Mouse (Mus musculus) midbrain, postnatal 0 days (tissue): ENCODE measurements around the gene Sdcbp2. TPM values are rescaled to one million over a fixed set of nuclear protein-coding genes. Genes with fewer than 3 reads are reported as not detected.

ENCODE experiments used
- ATAC-seq: fragments of 200-750 bp; cut with Nextera tagmentation; 2 replicates; pipeline ENCODE4 v1.8.0; 2017; ENCODE audit warnings: moderate number of reproducible peaks, mild to moderate bottlenecking, moderate TSS enrichment, moderate library complexity; ENCODE audit not compliant: low FRiP score
- DNase-seq: peaks from one replicate; pipeline ENCODE4 v3.0.0-alpha.2; 2015; ENCODE audit warnings: low spot score
- H3K27ac ChIP-seq: fragments of 300-500 bp; sonication (generic); 2 replicates; pipeline ENCODE4 v1.5.1; 2014; ENCODE audit warnings: low read depth, mild to moderate bottlenecking, low read length, mixed read lengths
- H3K27me3 ChIP-seq: fragments of 300-500 bp; sonication (generic); 2 replicates; pipeline ENCODE4 v1.6.1; 2014; ENCODE audit warnings: low read length, control low read depth, mixed read lengths; ENCODE audit not compliant: insufficient read depth
- H3K36me3 ChIP-seq: fragments of 300-500 bp; sonication (generic); 2 replicates; pipeline ENCODE4 v1.6.1; 2014; ENCODE audit warnings: low read length, control low read depth, mixed read lengths; ENCODE audit not compliant: insufficient read depth
- H3K4me1 ChIP-seq: fragments of 300-500 bp; sonication (generic); 2 replicates; pipeline ENCODE4 v1.6.1; 2014; ENCODE audit warnings: mild to moderate bottlenecking, control low read depth, antibody characterized with exemption, low read length, mixed read lengths; ENCODE audit not compliant: insufficient read depth
- H3K4me2 ChIP-seq: fragments of 300-500 bp; sonication (generic); 2 replicates; pipeline ENCODE4 v1.6.1; 2014; ENCODE audit warnings: low read depth, mild to moderate bottlenecking, low read length, mixed read lengths; ENCODE audit not compliant: poor library complexity, severe bottlenecking
- H3K4me3 ChIP-seq: fragments of 300-500 bp; sonication (generic); 2 replicates; pipeline ENCODE4 v1.5.1; 2014; ENCODE audit warnings: low read depth, mild to moderate bottlenecking, low read length, moderate library complexity
- H3K9ac ChIP-seq: fragments of 300-500 bp; sonication (generic); replicated peaks from 2 replicates; pipeline ENCODE4 v1.6.1; 2014; ENCODE audit warnings: mild to moderate bottlenecking, low read length, moderate library complexity, mixed read lengths; ENCODE audit not compliant: poor library complexity, severe bottlenecking
- H3K9me3 ChIP-seq: fragments of 300-500 bp; sonication (generic); 2 replicates; pipeline ENCODE4 v1.6.1; 2016; ENCODE audit warnings: low read length, control low read depth
- CTCF ChIP-seq: IDR thresholded peaks from 2 replicates; pipeline ENCODE4 v1.5.1; 2016; ENCODE audit warnings: antibody characterized with exemption, mild to moderate bottlenecking
- WGBS: fragments of 180-500 bp; shearing (Covaris S2); extraction: QIAGEN DNeasy Blood & Tissue Kit; methylation state at CpG from one replicate; pipeline ENCODE4 v1.1.7; 2014; 5-methylcytosine and 5-hydroxymethylcytosine counted together
- polyA plus RNA-seq: library from polyadenylated mRNA; unstranded; fragments of >200 nt; fragmentation: Nextera tagmentation; extraction: Ambion mirVana; gene quantifications from 2 replicates; pipeline ENCODE4 v1.2.1, GENCODE M21; 2015
- total RNA-seq: library from RNA; depleted of rRNA; stranded (reverse); fragments of >200 nt; gene quantifications from 2 replicates; pipeline ENCODE4 v1.2.3, GENCODE M21; 2014; rRNA removed

Gene Sdcbp2
- total RNA-seq (0.61 TPM in 1 of 2 replicates, not detected in the other), polyA plus RNA-seq (0.93 and 1.4 TPM in 2 replicates)

- DNase-seq (no peak), ATAC-seq (no peak)
- Histone ChIP-seq H3K27me3 (no peaks in the 10 kb centered on the region), H3K4me2 (no peak within 1 kb of the TSS), H3K27ac (no peak within 1 kb of the TSS), H3K9me3 (no peaks in the 10 kb centered on the region), H3K4me3 (no peak within 1 kb of the TSS), H3K9ac (no peak within 1 kb of the TSS), H3K36me3 (no peaks in the 10 kb centered on the region), H3K4me1 (peaks cover 3% of the 10 kb centered on the region; the same call in 1 of the 2 replicates)
- TF ChIP-seq CTCF = no peak
- 74% methylated on average over 17 of the region's 17 CpGs for WGBS
Observed at GRCm38 (mm10) chr2:151571873-151572700, at the start of gene Sdcbp2. Gene Sdcbp2, plus strand, starts transcription at chr2:151572622.

- Histone ChIP-seq H3K9ac (no peak overlapping the region), H3K36me3 (peaks cover 7% of the 10 kb centered on the region; the same call in 1 of the 2 replicates), H3K27me3 (no peaks in the 10 kb centered on the region), H3K4me1 (no peaks in the 10 kb centered on the region), H3K27ac (no peak overlapping the region), H3K4me2 (no peak overlapping the region), H3K4me3 (no peak overlapping the region), H3K9me3 (no peaks in the 10 kb centered on the region)
- 67% methylated on average over 4 of the region's 4 CpGs for WGBS
- no peak for ATAC-seq
- no peak for DNase-seq
- TF ChIP-seq CTCF = no peak
Observed at GRCm38 (mm10) chr2:151524324-151525041, 47.9 kb upstream of the Sdcbp2 start.

GRCm38 (mm10) chr2:151525520-151525919, 46.9 kb upstream of the Sdcbp2 start:
- peaks cover 7% of the 10 kb centered on the region; the same call in 1 of the 2 replicates for H3K36me3 ChIP-seq
- no peak for DNase-seq
- no peaks in the 10 kb centered on the region for H3K27me3 ChIP-seq
- no peak overlapping the region for H3K4me3 ChIP-seq
- no peak for TF ChIP-seq CTCF
- no peak overlapping the region for H3K27ac ChIP-seq
- 76% methylated on average over 2 of the region's 2 CpGs for WGBS
- no peak overlapping the region for H3K9ac ChIP-seq
- no peak for ATAC-seq
- H3K9me3 ChIP-seq = no peaks in the 10 kb centered on the region
- no peaks in the 10 kb centered on the region for H3K4me1 ChIP-seq
- no peak overlapping the region for H3K4me2 ChIP-seq

- ATAC-seq (no peak), DNase-seq (no peak)
- WGBS = 85% methylated on average over 1 of the region's 1 CpGs
- Histone ChIP-seq H3K27me3 (no peaks in the 10 kb centered on the region), H3K4me2 (no peak overlapping the region), H3K9ac (no peak overlapping the region), H3K4me1 (no peaks in the 10 kb centered on the region), H3K27ac (no peak overlapping the region), H3K4me3 (no peak overlapping the region), H3K36me3 (peaks cover 7% of the 10 kb centered on the region; the same call in 1 of the 2 replicates), H3K9me3 (no peaks in the 10 kb centered on the region)
- TF ChIP-seq CTCF = no peak
Observed at GRCm38 (mm10) chr2:151528066-151528465, 44.4 kb upstream of the Sdcbp2 start.

- Histone ChIP-seq H3K27ac (no peak overlapping the region), H3K4me2 (no peak overlapping the region), H3K27me3 (no peaks in the 10 kb centered on the region), H3K36me3 (peaks cover 7% of the 10 kb centered on the region; the same call in 1 of the 2 replicates), H3K4me1 (no peaks in the 10 kb centered on the region), H3K9me3 (no peaks in the 10 kb centered on the region), H3K4me3 (no peak overlapping the region), H3K9ac (no peak overlapping the region)
- TF ChIP-seq CTCF = no peak
- 0 out of 2 replicates have a peak, but pooled peaks have one; percentile 26 for ATAC-seq
- no peak for DNase-seq
Observed at GRCm38 (mm10) chr2:151529169-151529568, 43.3 kb upstream of the Sdcbp2 start.
